Mouse (Mus musculus): ENCODE measurements around the gene Triap1.

DNA sequence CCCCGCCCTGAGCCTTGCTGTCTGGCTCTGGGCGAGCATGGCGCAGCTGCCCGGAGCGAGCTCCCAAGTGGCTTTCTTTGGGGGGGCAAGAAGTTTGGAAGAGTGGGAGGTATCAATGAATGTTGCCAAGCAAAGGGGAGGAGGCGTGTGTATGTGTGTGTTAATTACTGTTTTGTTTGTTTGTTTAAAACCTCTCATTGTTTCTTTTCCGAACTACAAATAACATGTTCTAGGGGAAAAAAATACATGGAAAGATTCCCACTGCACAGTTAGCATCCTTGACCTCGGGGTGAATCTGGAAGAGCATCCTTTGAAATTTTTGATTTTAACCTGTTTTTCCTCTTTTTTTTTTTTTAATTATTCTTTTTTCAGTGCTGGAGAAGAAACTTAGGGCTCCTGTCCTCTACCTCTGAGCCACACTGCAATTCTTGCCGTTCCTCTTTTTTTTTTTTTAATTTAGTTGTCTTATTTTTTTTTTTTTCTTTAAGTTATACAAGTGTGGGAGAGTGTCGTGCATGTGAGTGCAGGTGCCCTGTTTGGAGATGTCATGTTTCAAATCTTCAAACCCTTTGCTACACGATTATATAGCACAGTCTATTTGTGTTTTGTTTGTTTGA lies 33.3 kb downstream of the Triap1 start:
- TF ChIP-seq CTCF (IDR thresholded peaks at IDR 0.05; ENCODE audit: extremely low read depth, insufficient read length, insufficient replicate concordance, low read depth, low read length): no peak
- TF ChIP-seq POLR2A (IDR thresholded peaks at IDR 0.05; ENCODE audit: low read depth, low read length): no peak
